Mouse (Mus musculus): Measurements from ENCODE around the gene Trmo. TPM values are rescaled to one million over a fixed set of nuclear protein-coding genes. Genes with fewer than 3 reads are reported as not detected.

The Trmo gene
- polyA plus RNA-seq, 1 experiment = 1.7 TPM

- H3K4me1 ChIP-seq (ENCODE audit: control insufficient read depth) = peaks cover 3% of the 10 kb centered on the region
Measured at GRCm38 (mm10) chr4:46345773-46346100, 43.5 kb downstream of the Trmo start.

GRCm38 (mm10) chr4:46345056-46345772 is 44.0 kb downstream of the Trmo start:
- TF ChIP-seq TAL1 (IDR thresholded peaks at IDR 0.05; ENCODE audit: low read length) = no peak
- no peak for TF ChIP-seq GATA1 (IDR thresholded peaks at IDR 0.05; ENCODE audit: low read length)
- no peak overlapping the region for H3K4me3 ChIP-seq (replicated peaks)
- H3K27me3 ChIP-seq (ENCODE audit: control insufficient read depth) = peaks cover 100% of the 10 kb centered on the region
- H3K4me1 ChIP-seq (ENCODE audit: control insufficient read depth) = peaks cover 3% of the 10 kb centered on the region
- no peaks in the 10 kb centered on the region for H3K36me3 ChIP-seq (ENCODE audit: control insufficient read depth)
- H3K9me3 ChIP-seq (ENCODE audit: control insufficient read depth, low read length) = peaks cover 14% of the 10 kb centered on the region

More at GRCm38 (mm10) chr4:46345773-46346100, 43.5 kb downstream of the Trmo start:
- Histone ChIP-seq H3K36me3 (ENCODE audit: control insufficient read depth) (no peaks in the 10 kb centered on the region), H3K4me3 (replicated peaks) (no peak overlapping the region), H3K9me3 (ENCODE audit: control insufficient read depth, low read length) (peaks cover 14% of the 10 kb centered on the region), H3K27me3 (ENCODE audit: control insufficient read depth) (peaks cover 100% of the 10 kb centered on the region)
- TF ChIP-seq GATA1 (IDR thresholded peaks at IDR 0.05; ENCODE audit: low read length) = no peak
- TF ChIP-seq TAL1 (IDR thresholded peaks at IDR 0.05; ENCODE audit: low read length) = no peak

GRCm38 (mm10) chr4:46344288-46344687 is 44.9 kb downstream of the Trmo start:
- H3K36me3 ChIP-seq (ENCODE audit: control insufficient read depth) = no peaks in the 10 kb centered on the region
- no peak overlapping the region for H3K4me3 ChIP-seq (replicated peaks)
- peaks cover 3% of the 10 kb centered on the region for H3K4me1 ChIP-seq (ENCODE audit: control insufficient read depth)
- peaks cover 100% of the 10 kb centered on the region for H3K27me3 ChIP-seq (ENCODE audit: control insufficient read depth)
- H3K9me3 ChIP-seq (ENCODE audit: control insufficient read depth, low read length) = peaks cover 14% of the 10 kb centered on the region
- TF ChIP-seq GATA1 (IDR thresholded peaks at IDR 0.05; ENCODE audit: low read length) = no peak
- no peak for TF ChIP-seq TAL1 (IDR thresholded peaks at IDR 0.05; ENCODE audit: low read length)

GRCm38 (mm10) chr4:46343596-46344260 is 45.5 kb downstream of the Trmo start, which contains the start of gene Foxe1:
Gene Foxe1 (plus strand): TSS chr4:46343609.
- TF ChIP-seq GATA1 (IDR thresholded peaks at IDR 0.05; ENCODE audit: low read length) (no peak), TAL1 (IDR thresholded peaks at IDR 0.05; ENCODE audit: low read length) (no peak)
- Histone ChIP-seq H3K4me3 (replicated peaks) (no peak within 1 kb of the TSS), H3K36me3 (ENCODE audit: control insufficient read depth) (no peaks in the 10 kb centered on the region), H3K27me3 (ENCODE audit: control insufficient read depth) (peaks cover 100% of the 10 kb centered on the region), H3K4me1 (ENCODE audit: control insufficient read depth) (peaks cover 3% of the 10 kb centered on the region), H3K9me3 (ENCODE audit: control insufficient read depth, low read length) (peaks cover 14% of the 10 kb centered on the region)

- no peaks in the 10 kb centered on the region for H3K36me3 ChIP-seq (ENCODE audit: control insufficient read depth)
- H3K9me3 ChIP-seq (ENCODE audit: control insufficient read depth, low read length) = peaks cover 14% of the 10 kb centered on the region
- no peak for TF ChIP-seq GATA1 (IDR thresholded peaks at IDR 0.05; ENCODE audit: low read length)
- no peak for TF ChIP-seq TAL1 (IDR thresholded peaks at IDR 0.05; ENCODE audit: low read length)
- H3K4me1 ChIP-seq (ENCODE audit: control insufficient read depth) = peaks cover 3% of the 10 kb centered on the region
- no peak overlapping the region for H3K4me3 ChIP-seq (replicated peaks)
- peaks cover 100% of the 10 kb centered on the region for H3K27me3 ChIP-seq (ENCODE audit: control insufficient read depth)
Measured at GRCm38 (mm10) chr4:46342711-46343286, 46.4 kb downstream of the Trmo start.

- peaks cover 3% of the 10 kb centered on the region for H3K4me1 ChIP-seq (ENCODE audit: control insufficient read depth)
- H3K27me3 ChIP-seq (ENCODE audit: control insufficient read depth) = peaks cover 99% of the 10 kb centered on the region
- H3K36me3 ChIP-seq (ENCODE audit: control insufficient read depth) = no peaks in the 10 kb centered on the region
- H3K4me3 ChIP-seq (replicated peaks) = no peak overlapping the region
- H3K9me3 ChIP-seq (ENCODE audit: control insufficient read depth, low read length) = peaks cover 11% of the 10 kb centered on the region
- no peak for TF ChIP-seq TAL1 (IDR thresholded peaks at IDR 0.05; ENCODE audit: low read length)
- no peak for TF ChIP-seq GATA1 (IDR thresholded peaks at IDR 0.05; ENCODE audit: low read length)
Measured at GRCm38 (mm10) chr4:46341831-46342680, 47.2 kb downstream of the Trmo start.

GRCm38 (mm10) chr4:46339584-46339983 is 49.7 kb downstream of the Trmo start:
- Histone ChIP-seq H3K4me1 (ENCODE audit: control insufficient read depth) (peaks cover 3% of the 10 kb centered on the region), H3K9me3 (ENCODE audit: control insufficient read depth, low read length) (peaks cover 3% of the 10 kb centered on the region; the same call in 1 of the 2 replicates), H3K27me3 (ENCODE audit: control insufficient read depth) (peaks cover 81% of the 10 kb centered on the region), H3K4me3 (replicated peaks) (no peak overlapping the region), H3K36me3 (ENCODE audit: control insufficient read depth) (no peaks in the 10 kb centered on the region)
- no peak for TF ChIP-seq GATA1 (IDR thresholded peaks at IDR 0.05; ENCODE audit: low read length)
- TF ChIP-seq TAL1 (IDR thresholded peaks at IDR 0.05; ENCODE audit: low read length) = no peak

GRCm38 (mm10) chr4:46339026-46339425 is 50.2 kb downstream of the Trmo start:
- H3K36me3 ChIP-seq (ENCODE audit: control insufficient read depth) = no peaks in the 10 kb centered on the region
- H3K4me3 ChIP-seq (replicated peaks) = no peak overlapping the region
- no peaks in the 10 kb centered on the region for H3K4me1 ChIP-seq (ENCODE audit: control insufficient read depth)
- peaks cover 3% of the 10 kb centered on the region; the same call in 1 of the 2 replicates for H3K9me3 ChIP-seq (ENCODE audit: control insufficient read depth, low read length)
- peaks cover 76% of the 10 kb centered on the region for H3K27me3 ChIP-seq (ENCODE audit: control insufficient read depth)
- TF ChIP-seq TAL1 (IDR thresholded peaks at IDR 0.05; ENCODE audit: low read length) (no peak), GATA1 (IDR thresholded peaks at IDR 0.05; ENCODE audit: low read length) (no peak)

All from erythroblast, embryonic 14.5 days (primary cell).